Mouse (Mus musculus): ENCODE data around the gene Ikbip.

- TF ChIP-seq CTCF (IDR thresholded peaks at IDR 0.05; ENCODE audit: insufficient read depth, low read length) (no peak), POLR2A (IDR thresholded peaks at IDR 0.05; ENCODE audit: borderline replicate concordance, extremely low read depth, low read depth, low read length) (no peak)
These were observed 20.4 kb upstream of the Ikbip start for GRCm38 (mm10) chr10:91062355-91062754.

All from lung, adult 2 months (tissue).